Comparison of ENCODE assay signal across 8 mouse cellular contexts in the genomic region with DNA sequence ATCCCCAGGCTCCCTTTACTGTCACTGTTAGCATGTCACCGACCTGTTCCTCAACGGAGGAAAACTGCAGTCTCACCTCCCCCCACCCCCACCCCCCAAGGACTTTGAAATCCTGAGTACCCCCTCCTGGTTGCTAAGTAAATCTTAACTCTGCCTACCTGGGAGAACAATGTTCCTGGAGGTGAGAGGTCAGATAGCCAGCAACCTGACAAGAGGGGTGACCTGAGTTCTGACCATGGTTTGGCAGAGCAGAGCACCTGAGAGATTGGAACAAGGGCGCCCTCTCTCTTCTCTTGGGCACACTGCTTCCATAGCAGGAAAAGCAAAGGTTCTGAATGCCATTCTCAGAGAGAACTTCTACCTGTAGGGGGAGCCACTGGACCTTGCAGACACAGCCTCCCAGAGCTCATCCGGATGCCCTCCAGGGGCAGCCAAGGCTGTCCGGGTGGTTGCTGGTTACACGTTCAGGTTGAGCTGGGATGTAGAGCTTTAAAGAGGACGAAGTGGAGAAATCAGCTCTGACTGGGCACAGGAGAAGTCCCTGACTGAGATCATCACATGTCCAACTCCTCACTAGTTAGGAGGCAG. TPM values are rescaled to one million over a fixed set of nuclear protein-coding genes. Genes with fewer than 3 reads are reported as not detected.
DNase-seq lines count a peak whose midpoint lies in the region; TF ChIP-seq lines count a peak whose summit lies in the region.

No protein-coding gene starts in this region.

- H3K27ac ChIP-seq in heart, embryonic 10.5 days, result no peak overlapping the region

- TF ChIP-seq POLR2A in lung, adult 2 months (IDR thresholded peaks at IDR 0.05; ENCODE audit: borderline replicate concordance, extremely low read depth, low read depth, low read length), result no peak

- H3K9me3 ChIP-seq in heart, embryonic 10.5 days, result no peaks in the 10 kb centered on the region

- DNase-seq in heart, adult 18-20 months, result peak; percentile 35 to 46
- no peak for DNase-seq in heart, embryonic 10.5 days (ENCODE audit: low spot score)
- DNase-seq in CD4-positive helper T cell, adult 2 months (ENCODE audit: low read depth, low spot score), result peak; percentile 59
- DNase-seq in adrenal gland, postnatal 10 days, result peak; percentile 76
- peak; percentile 72 for DNase-seq in embryo, embryonic 9.5 days (ENCODE audit: extremely low spot score)
- peak; percentile 69 to 70 for DNase-seq in kidney, adult 8-10 months
- DNase-seq in lung, adult 2 months, result no peak
- DNase-seq in testis, postnatal 10 days (ENCODE audit: low spot score), result peak; percentile 77

- peaks cover 16% of the 10 kb centered on the region for H3K4me1 ChIP-seq in heart, embryonic 10.5 days
- no peaks in the 10 kb centered on the region for H3K4me1 ChIP-seq in lung, adult 2 months (ENCODE audit: control insufficient read depth, insufficient read depth, low read length)

- 22% methylated on average over 7 of the region's 7 CpGs for WGBS in heart, embryonic 10.5 days
- 24% methylated on average over 7 of the region's 7 CpGs for WGBS in lung, adult 2 months

- peaks cover 18% of the 10 kb centered on the region for H3K36me3 ChIP-seq in heart, embryonic 10.5 days

- H3K27me3 ChIP-seq in heart, embryonic 10.5 days (ENCODE audit: insufficient read depth, poor library complexity, severe bottlenecking), result peaks cover 10% of the 10 kb centered on the region; the same call in 1 of the 2 replicates

- TF ChIP-seq CTCF in lung, adult 2 months (IDR thresholded peaks at IDR 0.05; ENCODE audit: insufficient read depth, low read length), result peak; percentile 57

- no peak overlapping the region for H3K4me3 ChIP-seq in heart, embryonic 10.5 days
- H3K4me3 ChIP-seq in lung, adult 2 months (replicated peaks; ENCODE audit: extremely low read depth, low read depth, low read length), result no peak overlapping the region

RNA-seq across cellular contexts. Expression of a gene that starts 40.6 kb away (rescaled TPM):
- total RNA-seq in heart, adult 18-20 months (2021), result 10 to 100 TPM; 47.1 to 49.1 TPM
- 106 and 140 TPM in 2 replicates for polyA plus RNA-seq in heart, embryonic 10.5 days (2016; fragmentation: Nextera tagmentation; extraction: Ambion mirVana)
- 10 to 100 TPM; 68.5 to 81.1 TPM for total RNA-seq in adrenal gland, postnatal 10 days (2021)
- 19.3 and 28.7 TPM in 2 replicates for polyA plus RNA-seq in lung, adult 2 months (2012; rRNA removed)

RNA-seq across cellular contexts. Expression of a gene that starts 41.4 kb away (rescaled TPM):
- 10 to 100 TPM; 10.4 to 11.1 TPM for total RNA-seq in heart, adult 18-20 months (2021)
- polyA plus RNA-seq in heart, embryonic 10.5 days (2016; fragmentation: Nextera tagmentation; extraction: Ambion mirVana), result 3.2 and 4.6 TPM in 2 replicates
- 10 to 100 TPM; 18.6 to 19.1 TPM for total RNA-seq in adrenal gland, postnatal 10 days (2021)
- polyA plus RNA-seq in lung, adult 2 months (2012; rRNA removed), result 12.0 and 12.5 TPM in 2 replicates

Comparison
In these comparisons a context has a peak if more than half of its experiments do, and no peak if none do; other contexts are left out.
1. DNase-seq: peak in heart, adult 18-20 months (2 of 2), CD4-positive helper T cell, adult 2 months (single experiment), adrenal gland, postnatal 10 days (single experiment), embryo, embryonic 9.5 days (single experiment), kidney, adult 8-10 months (2 of 2) and testis, postnatal 10 days (single experiment); none in heart, embryonic 10.5 days (single experiment) and lung, adult 2 months (single experiment).